Mouse (Mus musculus): ENCODE results near the gene Coasy.
A peak's percentile ranks its signal among the peaks of the same experiment; 100 is the strongest.

The Coasy gene

DNA sequence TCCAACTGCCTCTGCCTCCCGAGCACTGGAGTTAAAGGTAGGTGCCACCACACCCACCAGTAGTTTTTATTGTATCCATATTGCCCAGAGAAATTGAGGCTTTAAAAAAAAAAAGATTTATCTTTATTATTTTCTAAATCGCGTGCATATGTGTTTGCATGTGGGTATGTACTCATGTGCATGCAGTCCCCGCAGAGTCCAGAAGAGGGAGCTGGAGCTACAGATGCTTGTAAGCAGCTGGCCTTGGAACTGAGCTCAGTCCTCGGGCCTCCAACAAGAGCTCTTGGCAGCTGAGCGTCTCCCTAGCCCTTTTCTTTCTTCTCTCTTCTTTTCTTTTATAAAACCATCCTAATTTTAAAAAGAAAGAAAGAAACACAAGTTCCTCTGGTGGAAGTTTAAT, 49.3 kb downstream of the Coasy start:
- peak; percentile 40 for DNase-seq (ENCODE audit: low read depth)

DNA sequence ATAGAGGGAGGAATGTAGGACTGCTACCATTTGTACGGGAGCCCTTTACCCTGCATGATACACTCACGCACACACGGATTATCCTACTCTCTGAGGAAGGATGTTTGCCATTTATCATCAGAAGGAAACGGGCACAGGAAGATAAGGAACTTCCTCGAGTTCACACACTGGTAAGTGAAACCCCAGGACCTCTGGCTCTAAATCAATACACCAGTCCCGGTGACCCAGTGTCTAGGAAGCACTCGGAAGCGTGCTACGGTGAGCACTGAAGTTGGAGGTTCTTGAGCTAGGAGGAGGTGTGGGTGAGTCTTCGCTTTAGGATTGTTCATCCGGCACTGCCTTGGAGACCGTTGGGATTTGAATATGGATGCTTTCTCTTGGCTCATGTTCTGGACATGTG, 50.7 kb downstream of the Coasy start:
- DNase-seq (ENCODE audit: low read depth): no peak

DNA sequence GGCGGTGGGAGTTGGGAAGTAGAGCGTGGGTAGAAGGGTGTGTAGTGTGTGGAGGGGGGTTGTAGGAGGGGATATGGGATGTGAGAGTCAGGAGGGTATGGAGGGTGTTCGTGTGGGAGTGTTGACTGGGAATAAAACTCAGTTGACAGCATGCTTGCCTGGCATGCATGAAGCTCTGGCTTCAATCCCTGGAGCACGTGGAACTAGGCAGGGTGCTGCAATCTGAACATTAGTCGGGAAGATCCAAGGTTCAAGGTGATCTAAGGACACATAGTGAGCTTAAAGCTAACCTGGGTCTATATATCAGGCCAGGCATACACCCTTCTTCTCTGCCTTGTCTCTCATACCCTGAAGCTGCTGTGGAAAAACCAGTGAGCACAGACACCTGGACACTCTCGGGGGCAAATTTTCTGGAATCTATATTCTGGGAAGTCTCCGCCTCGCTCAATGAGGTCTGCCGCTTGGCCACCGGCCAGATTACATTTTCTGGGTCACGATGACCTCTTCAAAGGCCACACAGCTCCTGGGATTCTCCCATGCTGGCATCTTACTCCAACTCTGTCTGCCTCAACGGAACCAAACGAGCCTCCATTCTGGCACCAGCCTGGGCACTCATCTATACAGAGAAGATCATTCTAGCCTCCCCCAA, 52.0 kb downstream of the Coasy start:
- no peak for DNase-seq (ENCODE audit: low read depth)
